Mouse (Mus musculus) cerebellum, adult 2 months (tissue): Measurements from ENCODE around the gene Kpna4.

Source experiments
- CTCF ChIP-seq: fragments of 200-500 bp; IDR thresholded peaks from 2 replicates; pipeline ENCODE4 v1.5.1; 2011; ENCODE audit warnings: low read depth, mild to moderate bottlenecking, control low read depth, low read length, moderate library complexity, borderline replicate concordance; ENCODE audit not compliant: insufficient read depth
- POLR2A ChIP-seq: fragments of 200-500 bp; IDR thresholded peaks from 2 replicates; pipeline ENCODE4 v1.6.1; 2011; ENCODE audit warnings: low read length, control low read depth, borderline replicate concordance; ENCODE audit not compliant: insufficient read depth

DNA sequence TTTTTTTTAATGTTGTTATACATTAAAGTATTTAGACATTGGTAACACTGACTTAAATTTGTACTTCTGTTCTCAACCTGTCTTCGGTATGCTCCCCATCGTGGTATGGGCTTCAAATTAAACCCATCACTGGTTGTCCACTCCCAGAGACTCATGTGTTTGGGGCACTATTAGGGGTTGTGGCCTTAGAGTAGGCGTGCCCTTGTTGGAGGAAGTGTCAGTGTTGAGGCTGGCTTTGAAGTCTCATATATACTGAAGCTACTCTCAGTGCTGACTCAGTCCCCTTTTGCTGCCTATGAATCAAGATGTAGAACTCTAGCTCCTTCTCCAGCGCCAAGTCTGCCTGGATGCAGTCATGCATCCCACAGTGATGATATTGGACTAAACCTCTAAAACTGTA is 66.2 kb downstream of the Kpna4 start:
- no peak for TF ChIP-seq CTCF
- no peak for TF ChIP-seq POLR2A
